Mouse (Mus musculus): ENCODE measurements around the gene Bicc1.

Bicc1 gene

GRCm38 (mm10) chr10:71058070-71058469 lies 101.4 kb downstream of the Bicc1 start:
- no peak for DNase-seq (ENCODE audit: low spot score in 2 of 2)

GRCm38 (mm10) chr10:71052748-71053147 lies 106.8 kb downstream of the Bicc1 start:
- DNase-seq (ENCODE audit: low spot score in 2 of 2) = no peak

DNA sequence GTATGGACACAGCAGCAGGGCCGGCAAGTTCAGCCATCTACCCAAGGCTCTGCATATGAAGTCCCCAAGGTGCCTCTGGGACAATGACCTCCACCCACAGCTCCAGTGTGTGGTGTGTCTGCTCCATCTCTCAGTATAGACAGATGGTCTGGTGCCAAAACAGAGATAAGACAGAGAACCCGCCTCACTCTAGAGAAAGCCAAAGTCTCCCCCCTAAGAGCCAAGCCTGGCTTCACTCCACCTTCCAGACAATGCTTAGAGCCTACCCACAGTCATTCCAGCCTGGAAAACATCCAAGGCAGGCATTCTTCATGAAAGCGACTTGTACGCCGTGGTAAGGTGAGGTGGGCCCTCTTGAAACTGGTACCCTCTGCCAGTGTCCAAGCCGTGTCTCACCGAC lies 107.3 kb downstream of the Bicc1 start:
- DNase-seq (ENCODE audit: low spot score in 2 of 2) = no peak

DNA sequence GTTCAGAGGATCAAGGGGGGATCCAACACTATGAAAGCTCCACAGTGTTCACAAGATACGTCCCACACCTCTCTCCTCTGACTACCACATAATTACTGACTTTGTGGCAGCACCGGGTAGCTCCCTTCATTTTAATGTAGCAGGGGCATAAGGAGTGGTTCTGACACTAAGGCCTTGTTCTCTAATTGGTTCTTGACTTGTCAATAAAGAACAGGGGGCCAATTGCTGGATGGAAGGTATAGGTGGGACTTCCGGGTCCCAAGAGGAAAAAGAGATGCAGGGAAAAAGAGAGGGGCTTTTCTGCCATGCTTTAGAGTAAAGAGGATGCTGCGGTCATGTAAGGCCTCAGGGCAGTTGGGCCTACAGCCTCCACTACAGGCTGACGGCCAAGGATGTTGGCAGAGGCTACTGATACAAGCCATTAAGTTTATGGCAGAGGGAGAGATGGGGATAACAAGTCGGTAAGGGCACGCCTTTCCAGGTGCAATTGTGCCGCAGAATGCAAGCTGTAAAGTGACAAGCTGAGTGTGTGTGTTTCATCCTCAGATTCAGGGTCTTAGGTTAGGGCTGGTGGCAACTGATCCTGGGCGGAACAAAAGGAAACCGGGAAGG lies 108.7 kb downstream of the Bicc1 start:
- no peak for DNase-seq (ENCODE audit: low spot score in 2 of 2)

- DNase-seq (ENCODE audit: low spot score in 2 of 2) = no peak
These were observed 110.2 kb downstream of the Bicc1 start for GRCm38 (mm10) chr10:71049294-71049693.

DNA sequence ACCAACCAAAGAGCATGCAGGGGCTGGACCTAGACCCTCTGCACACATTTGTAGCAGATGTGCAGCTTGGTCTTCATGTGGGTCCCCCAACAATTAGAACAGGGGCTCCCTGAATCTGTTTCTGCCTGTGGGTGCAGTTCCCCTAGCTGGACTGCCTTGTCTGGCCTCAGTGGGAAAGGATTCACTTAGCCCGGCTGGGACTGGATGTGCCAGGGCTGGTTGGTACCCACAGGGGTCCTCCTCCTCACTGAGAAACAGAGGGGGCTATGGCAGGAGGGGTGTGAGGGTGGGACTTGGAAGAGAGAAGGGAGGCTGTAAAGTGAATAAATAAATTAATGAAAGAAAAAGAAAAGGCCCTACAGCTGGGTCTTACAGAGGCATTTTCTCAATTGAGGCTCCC lies 115.1 kb downstream of the Bicc1 start:
- no peak for DNase-seq (ENCODE audit: low spot score in 2 of 2)

- no peak for DNase-seq (ENCODE audit: low spot score in 2 of 2)
These were observed 117.6 kb downstream of the Bicc1 start for GRCm38 (mm10) chr10:71041874-71042273.

DNA sequence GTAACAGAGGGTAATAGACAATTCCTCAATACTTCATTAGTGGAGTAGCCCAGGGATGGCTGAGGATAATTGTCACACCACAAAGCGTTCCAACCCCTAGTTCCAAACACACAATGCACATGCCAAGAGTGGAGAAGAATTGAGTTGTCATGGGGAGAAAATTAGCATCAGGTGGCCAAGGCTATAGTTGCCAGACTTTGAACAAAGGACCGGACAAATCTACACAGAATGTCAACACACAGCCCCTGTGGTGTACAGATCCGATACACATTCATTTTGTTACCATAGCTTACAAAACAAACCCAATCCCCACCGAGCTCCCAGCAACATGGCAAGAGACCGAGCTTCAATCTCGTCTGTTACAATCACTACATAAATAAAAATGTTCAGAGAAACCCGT lies 123.0 kb downstream of the Bicc1 start:
- DNase-seq (ENCODE audit: low spot score in 2 of 2) = no peak

DNA sequence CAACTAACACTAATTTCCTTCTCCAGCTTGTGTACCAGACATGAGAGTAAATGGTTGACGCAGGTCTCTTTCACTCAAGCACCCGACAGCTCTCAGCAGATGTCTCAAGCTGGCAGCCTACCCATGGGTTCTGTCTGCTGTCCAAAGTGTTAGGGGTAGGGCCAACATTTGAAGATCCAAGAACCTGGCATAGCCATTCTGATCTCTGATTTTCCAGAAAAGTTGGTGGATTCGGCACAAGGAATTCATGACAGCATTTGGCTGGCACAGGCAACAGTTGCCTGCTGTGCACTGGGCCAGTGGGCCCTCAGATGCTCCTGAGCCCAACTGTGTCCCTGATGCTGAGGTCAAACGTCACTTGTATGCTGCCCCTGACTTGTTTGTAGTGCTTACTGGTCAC lies 130.5 kb downstream of the Bicc1 start:
- DNase-seq (ENCODE audit: low spot score in 2 of 2) = no peak

DNA sequence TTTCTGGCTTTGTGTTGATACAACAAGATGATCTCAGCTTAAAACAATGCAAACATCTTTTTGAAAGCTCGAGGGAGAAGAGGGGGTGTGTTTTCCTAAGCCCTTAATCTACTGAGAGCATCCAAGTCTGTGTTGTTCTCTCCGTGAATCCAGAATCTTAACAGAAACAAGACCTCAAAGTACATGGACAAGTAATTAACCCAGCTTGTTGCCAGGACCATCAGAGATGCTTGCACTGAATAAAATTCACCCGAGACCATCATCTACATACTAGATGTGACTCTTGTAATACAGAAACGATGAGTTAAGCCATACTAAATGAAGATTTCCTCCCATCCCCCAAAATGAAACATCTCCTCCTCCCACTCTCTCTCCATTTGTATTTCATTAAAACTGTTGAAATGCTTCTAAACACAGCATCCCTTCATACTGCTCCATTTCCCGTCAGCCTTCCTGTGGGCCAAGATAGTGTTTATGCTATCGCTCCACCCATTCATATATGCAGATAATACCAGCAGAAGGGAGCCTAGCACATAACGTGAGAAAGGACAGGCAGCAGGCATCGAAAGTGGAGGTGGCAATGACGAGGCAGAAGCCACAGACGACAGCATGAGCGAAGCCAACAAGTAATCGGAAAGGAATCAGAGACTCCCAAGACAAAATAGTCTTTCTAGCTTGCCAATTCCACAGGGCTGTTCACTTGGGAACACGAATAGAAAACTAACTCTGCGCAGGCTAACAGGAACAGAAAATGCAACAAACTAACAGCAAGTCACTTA lies 131.2 kb downstream of the Bicc1 start:
- DNase-seq (ENCODE audit: low spot score in 2 of 2) = no peak

- DNase-seq (ENCODE audit: low spot score in 2 of 2) = no peak
These were observed 134.2 kb downstream of the Bicc1 start for GRCm38 (mm10) chr10:71025131-71025894.

GRCm38 (mm10) chr10:71024681-71025080 lies 134.8 kb downstream of the Bicc1 start:
- no peak for DNase-seq (ENCODE audit: low spot score in 2 of 2)

DNA sequence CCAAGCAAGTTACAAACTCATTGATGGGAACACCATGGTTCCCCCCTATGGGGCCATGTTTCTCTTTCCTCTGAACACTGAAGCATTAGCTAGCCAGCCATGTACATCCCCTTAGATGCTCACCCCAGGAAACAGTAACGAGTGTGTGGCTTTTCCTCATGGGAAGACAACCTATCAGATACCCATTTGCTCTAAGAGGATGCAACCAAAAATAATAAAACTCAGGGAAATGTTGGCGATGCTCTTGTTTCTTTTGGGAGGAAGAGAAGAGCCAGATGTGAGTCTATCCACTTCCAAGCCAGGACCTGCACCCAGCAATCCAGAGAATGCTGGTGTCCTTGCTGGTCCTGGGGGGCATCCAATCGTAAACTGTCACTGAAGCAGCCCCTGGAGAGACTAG lies 136.0 kb downstream of the Bicc1 start:
- DNase-seq (ENCODE audit: low spot score in 2 of 2) = no peak

GRCm38 (mm10) chr10:71020459-71020858 lies 139.0 kb downstream of the Bicc1 start:
- DNase-seq (ENCODE audit: low spot score in 2 of 2) = no peak

DNA sequence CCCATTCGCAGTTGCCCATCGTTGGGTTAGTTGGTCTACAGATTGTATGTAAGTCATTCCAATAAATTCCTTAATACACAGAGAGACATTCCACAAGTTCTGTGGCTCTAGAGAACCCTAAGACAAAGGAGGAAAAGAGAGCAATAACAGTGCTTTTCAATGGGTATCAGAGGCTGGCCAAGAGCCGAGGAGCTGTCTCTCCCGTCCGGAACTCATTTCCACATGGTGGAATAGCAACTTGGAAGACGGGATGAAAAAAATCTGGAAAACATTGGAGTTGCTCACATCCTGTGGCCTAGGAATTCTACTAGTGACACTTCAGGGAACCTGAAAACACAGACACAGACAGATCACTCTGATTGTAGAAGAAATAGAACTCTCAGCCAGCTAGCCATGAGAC lies 139.7 kb downstream of the Bicc1 start:
- DNase-seq (ENCODE audit: low spot score in 2 of 2) = no peak

GRCm38 (mm10) chr10:71009771-71010496 lies 149.6 kb downstream of the Bicc1 start:
- no peak for DNase-seq (ENCODE audit: low spot score in 2 of 2)

DNA sequence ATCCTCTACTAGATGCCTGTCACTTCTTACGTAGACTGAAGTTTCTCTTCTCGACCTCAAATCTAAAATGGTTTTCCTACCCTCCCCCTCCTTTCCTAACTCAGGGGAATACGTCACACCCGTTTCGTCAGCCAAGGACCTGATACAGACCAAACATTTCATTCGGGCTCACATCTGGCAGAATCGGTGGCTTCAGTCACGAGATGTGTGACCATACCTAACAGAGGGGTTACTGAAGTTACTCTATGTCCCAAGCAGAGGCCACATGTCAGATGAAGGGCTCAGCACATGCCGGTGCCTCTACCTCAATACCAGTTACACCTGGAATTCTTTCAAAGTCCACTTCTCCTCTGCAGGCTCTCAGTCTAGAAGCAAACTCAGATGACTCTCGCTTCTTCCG lies 150.8 kb downstream of the Bicc1 start:
- no peak for DNase-seq (ENCODE audit: low spot score in 2 of 2)

DNA sequence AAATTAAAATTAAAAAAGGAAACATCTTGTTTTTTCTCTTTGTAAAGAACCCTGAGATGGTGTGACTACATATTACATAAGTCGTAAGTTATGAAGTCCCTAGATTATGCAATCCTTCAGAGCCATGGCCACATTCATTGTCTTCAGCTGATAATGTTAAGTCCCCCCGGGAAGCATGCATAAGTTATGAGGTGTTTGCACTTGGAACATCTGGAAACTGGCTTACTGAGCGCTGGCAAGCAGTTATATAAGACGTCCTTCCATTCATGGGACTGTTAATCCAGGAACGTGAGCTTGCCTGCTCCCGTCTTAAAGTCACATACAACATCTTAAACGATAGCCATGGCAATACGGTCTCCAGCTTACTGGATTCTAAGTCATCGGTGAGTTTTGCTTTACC lies 151.5 kb downstream of the Bicc1 start:
- no peak for DNase-seq (ENCODE audit: low spot score in 2 of 2)

DNA sequence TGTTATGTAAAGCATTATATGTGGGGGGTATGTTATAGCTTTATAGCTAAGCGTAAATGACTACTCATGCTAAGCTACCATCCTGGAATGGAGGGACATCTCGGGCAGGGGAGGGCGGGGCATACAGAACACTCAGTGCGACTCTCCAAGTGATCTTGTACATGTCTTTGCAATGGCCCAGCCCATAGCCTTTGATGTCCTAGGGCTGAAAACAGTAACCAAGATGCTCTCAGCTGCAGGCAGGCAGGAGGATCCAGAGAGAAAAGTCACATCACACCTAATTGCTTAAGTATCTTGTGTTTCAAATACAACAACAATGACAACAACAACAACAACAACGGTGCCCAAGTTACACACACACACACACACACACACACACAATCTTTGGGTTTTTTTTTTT lies 152.0 kb downstream of the Bicc1 start:
- no peak for DNase-seq (ENCODE audit: low spot score in 2 of 2)

DNA sequence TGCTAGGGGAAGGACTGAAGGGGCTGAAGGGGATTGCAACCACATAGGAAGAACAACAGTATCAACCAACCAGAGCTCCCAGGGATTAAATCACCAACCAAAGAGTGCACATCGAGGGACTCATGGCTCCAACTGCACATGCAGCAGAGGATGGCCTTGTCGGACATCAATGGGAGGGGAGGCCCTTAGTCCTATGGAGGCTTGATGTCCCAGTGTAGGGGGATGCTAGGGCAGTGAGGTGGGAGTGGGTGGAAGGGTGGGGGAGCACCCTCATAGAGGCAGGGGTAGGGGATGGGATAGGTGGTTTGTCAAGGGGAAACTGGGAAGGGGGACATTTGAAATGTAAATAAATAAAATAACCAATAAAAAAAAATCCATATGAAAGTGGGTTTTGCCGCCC lies 152.5 kb downstream of the Bicc1 start:
- no peak for DNase-seq (ENCODE audit: low spot score in 2 of 2)

DNA sequence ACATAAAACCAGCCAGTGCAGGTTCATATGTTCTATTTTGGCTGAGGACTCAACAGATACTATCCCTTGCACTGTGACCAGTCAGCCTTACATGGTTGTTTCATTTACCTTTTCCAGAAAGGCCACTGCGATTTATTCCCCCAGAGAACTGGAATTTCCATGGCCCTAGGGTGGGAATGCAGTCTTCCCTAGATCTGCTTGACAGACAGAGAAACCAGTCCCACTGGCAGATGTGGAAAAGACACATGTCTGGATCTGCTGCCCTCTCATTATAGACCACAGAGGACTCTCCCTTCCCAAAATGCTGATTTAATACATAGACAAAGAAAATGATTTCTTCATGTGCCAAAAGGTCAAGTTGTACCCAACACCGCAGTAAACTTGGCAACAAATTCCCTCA lies 156.6 kb downstream of the Bicc1 start:
- no peak for DNase-seq (ENCODE audit: low spot score in 2 of 2)

DNA sequence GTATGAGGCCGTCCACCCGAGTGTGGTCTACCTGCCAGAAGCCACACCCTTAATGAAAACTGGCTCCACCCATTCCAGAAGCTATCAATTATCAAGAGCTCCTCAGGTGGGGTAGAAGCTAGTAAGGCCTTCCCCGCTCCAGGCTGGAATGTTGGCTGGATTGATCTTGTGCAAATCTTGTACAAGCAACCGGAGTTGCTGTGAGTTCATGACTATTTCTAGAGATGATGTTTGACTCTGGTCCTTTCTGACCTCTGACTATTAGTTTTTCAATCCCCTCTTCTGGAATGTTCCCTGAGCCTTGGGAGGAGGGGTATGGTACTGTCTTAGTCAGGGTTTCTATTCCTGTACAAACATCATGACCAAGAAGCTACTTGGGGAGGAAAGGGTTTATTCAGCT lies 157.3 kb downstream of the Bicc1 start:
- DNase-seq (ENCODE audit: low spot score in 2 of 2) = no peak

All from left cerebral cortex, adult 9 months (tissue).